Mouse (Mus musculus): ENCODE results near the gene Tinagl1. TPM values are rescaled to one million over a fixed set of nuclear protein-coding genes. Genes with fewer than 3 reads are reported as not detected.

Gene Tinagl1
- total and polyA plus RNA-seq, 3 experiments, result 6.1 to 21.9 TPM; not detected in 1

DNA sequence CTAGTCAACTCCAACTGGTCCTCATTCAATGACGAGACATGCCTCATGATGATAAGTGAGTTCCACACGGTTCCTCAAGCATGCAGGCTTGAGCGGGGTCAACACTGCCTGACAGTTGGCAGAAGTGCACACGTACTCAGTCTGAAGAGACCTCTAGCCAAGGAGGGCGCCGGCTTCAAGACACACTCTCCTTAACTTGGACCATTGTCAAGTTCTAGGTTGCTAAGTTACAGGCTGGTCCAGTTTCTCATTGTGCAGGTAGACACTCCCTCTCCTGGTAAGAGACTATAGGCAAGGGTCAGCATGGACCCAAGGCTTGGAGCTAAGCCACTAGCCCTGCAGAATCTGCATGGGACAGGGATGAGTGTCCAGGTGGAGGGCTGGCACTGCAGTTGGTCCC lies 49.8 kb downstream of the Tinagl1 start:
- Histone ChIP-seq H3K27ac (ENCODE audit: control insufficient read depth, low read depth, low read length) (no peak overlapping the region), H3K9me3 (replicated peaks; ENCODE audit: insufficient read depth, low read length) (no peaks in the 10 kb centered on the region), H3K27me3 (ENCODE audit: control insufficient read depth in 1 of 2, insufficient read depth in 2 of 2, low read length in 2 of 2) (no peaks in the 10 kb centered on the region), H3K36me3 (ENCODE audit: control insufficient read depth in 1 of 2, insufficient read depth in 2 of 2, low read length in 2 of 2) (0 out of 4 replicates have a peak, but pooled peaks cover 0 to 2% of the 10 kb centered on the region in 2 experiments), H3K9ac (ENCODE audit: control insufficient read depth, low read depth, low read length, poor library complexity, severe bottlenecking) (no peak overlapping the region), H3K79me2 (ENCODE audit: control insufficient read depth, insufficient read depth, low read length, poor library complexity) (no peaks in the 10 kb centered on the region), H3K4me3 (ENCODE audit: control insufficient read depth in 1 of 2, insufficient read depth in 1 of 2, low read depth in 2 of 2, low read length in 2 of 2) (no peak overlapping the region), H3K4me1 (ENCODE audit: control insufficient read depth in 1 of 2, insufficient read depth in 2 of 2, low read length in 2 of 2) (peaks cover 0 to 6% of the 10 kb centered on the region in 2 experiments; a peak in 1 of 4 replicates)
- TF ChIP-seq TCF12 (IDR thresholded peaks at IDR 0.05; ENCODE audit: low read depth, low read length) (no peak), GATA1 (IDR thresholded peaks at IDR 0.05; ENCODE audit: low read depth, low read length) (no peak)
- DNase-seq (ENCODE audit: low read depth, low spot score), result no peak

GRCm38 (mm10) chr4:130124110-130124509 lies 50.8 kb downstream of the Tinagl1 start:
- Histone ChIP-seq H3K27me3 (ENCODE audit: control insufficient read depth in 1 of 2, insufficient read depth in 2 of 2, low read length in 2 of 2) (no peaks in the 10 kb centered on the region), H3K27ac (ENCODE audit: control insufficient read depth, low read depth, low read length) (no peak overlapping the region), H3K36me3 (ENCODE audit: control insufficient read depth in 1 of 2, insufficient read depth in 2 of 2, low read length in 2 of 2) (0 out of 4 replicates have a peak, but pooled peaks cover 0 to 2% of the 10 kb centered on the region in 2 experiments), H3K4me3 (ENCODE audit: control insufficient read depth in 1 of 2, insufficient read depth in 1 of 2, low read depth in 2 of 2, low read length in 2 of 2) (no peak overlapping the region), H3K9ac (ENCODE audit: control insufficient read depth, low read depth, low read length, poor library complexity, severe bottlenecking) (no peak overlapping the region), H3K4me1 (ENCODE audit: control insufficient read depth in 1 of 2, insufficient read depth in 2 of 2, low read length in 2 of 2) (peaks cover 0 to 6% of the 10 kb centered on the region in 2 experiments; a peak in 1 of 4 replicates), H3K9me3 (replicated peaks; ENCODE audit: insufficient read depth, low read length) (no peaks in the 10 kb centered on the region), H3K79me2 (ENCODE audit: control insufficient read depth, insufficient read depth, low read length, poor library complexity) (no peaks in the 10 kb centered on the region)
- TF ChIP-seq MAX (IDR thresholded peaks at IDR 0.05; ENCODE audit: low read length), result no peak
- no peak for TF ChIP-seq UBTF (IDR thresholded peaks at IDR 0.05; ENCODE audit: borderline replicate concordance, insufficient read depth, low read depth, low read length)
- TF ChIP-seq MYB (IDR thresholded peaks at IDR 0.05; ENCODE audit: low read depth, low read length), result no peak
- TF ChIP-seq USF1 (IDR thresholded peaks at IDR 0.05; ENCODE audit: low read depth, low read length), result no peak
- TF ChIP-seq MAFK (IDR thresholded peaks at IDR 0.05; ENCODE audit: borderline replicate concordance, low read depth, low read length), result no peak
- TF ChIP-seq POLR2AphosphoS2 (IDR thresholded peaks at IDR 0.05; ENCODE audit: low read length), result no peak
- no peak for TF ChIP-seq USF2 (IDR thresholded peaks at IDR 0.05; ENCODE audit: borderline replicate concordance in 1 of 2, insufficient read depth in 1 of 2, low read depth in 1 of 2, low read length in 2 of 2)
- no peak for TF ChIP-seq EP300 (IDR thresholded peaks at IDR 0.05; ENCODE audit: low read depth in 1 of 2, low read length in 2 of 2)
- no peak for TF ChIP-seq MYC (IDR thresholded peaks at IDR 0.05; ENCODE audit: low read depth, low read length)
- no peak for TF ChIP-seq NELFE (IDR thresholded peaks at IDR 0.05; ENCODE audit: low read depth, low read length)
- TF ChIP-seq ZKSCAN1 (IDR thresholded peaks at IDR 0.05; ENCODE audit: low read depth, low read length), result no peak
- no peak for TF ChIP-seq MEF2A (IDR thresholded peaks at IDR 0.05; ENCODE audit: extremely low read depth, insufficient replicate concordance, low read depth, low read length, poor library complexity, severe bottlenecking)
- TF ChIP-seq ETS1 (IDR thresholded peaks at IDR 0.05; ENCODE audit: low read depth, low read length), result no peak
- DNase-seq (ENCODE audit: low read depth, low spot score), result no peak

Data from MEL (cell line).